Mouse (Mus musculus) testis, adult 2 months (tissue): ENCODE measurements around the gene 4930470P17Rik. TPM values are rescaled to one million over a fixed set of nuclear protein-coding genes. Genes with fewer than 3 reads are reported as not detected.
A peak's percentile ranks its signal among the peaks of the same experiment; 100 is the strongest.
"Not testable (repeated sequence)": the region's sequence is repeated elsewhere in the genome, so short reads cannot be mapped to it uniquely, and the experiment has no call there.

ENCODE experiments used
- H3K27ac ChIP-seq: fragments of 200-500 bp; 2 replicates; pipeline ENCODE4 v1.5.1; 2012; ENCODE audit warnings: low read depth, low read length; ENCODE audit not compliant: control insufficient read depth, insufficient read depth
- H3K27me3 ChIP-seq: fragments of 200-500 bp; 2 replicates; pipeline ENCODE4 v1.6.1; 2012; ENCODE audit warnings: mild to moderate bottlenecking, low read length, moderate library complexity; ENCODE audit not compliant: control insufficient read depth, insufficient read depth
- H3K36me3 ChIP-seq: fragments of 200-500 bp; 2 replicates; pipeline ENCODE4 v1.6.1; 2012; ENCODE audit warnings: mild to moderate bottlenecking, low read length; ENCODE audit not compliant: control insufficient read depth, insufficient read depth
- H3K4me1 ChIP-seq: fragments of 200-500 bp; 2 replicates; pipeline ENCODE4 v1.6.1; 2012; ENCODE audit warnings: low read length; ENCODE audit not compliant: control insufficient read depth, insufficient read depth
- H3K4me3 ChIP-seq: fragments of 200-500 bp; 2 replicates; pipeline ENCODE4 v1.5.1; 2012; ENCODE audit warnings: low read depth, mild to moderate bottlenecking, low read length, moderate library complexity, mixed read lengths; ENCODE audit not compliant: control insufficient read depth
- CTCF ChIP-seq: fragments of 200-500 bp; IDR thresholded peaks from 2 replicates; pipeline ENCODE4 v1.5.1; 2012; ENCODE audit warnings: low read depth, mild to moderate bottlenecking, inconsistent platforms, low read length, moderate library complexity; ENCODE audit not compliant: control insufficient read depth, insufficient read depth, insufficient replicate concordance
- POLR2A ChIP-seq: fragments of 200-500 bp; IDR thresholded peaks from 2 replicates; pipeline ENCODE4 v1.6.1; 2012; ENCODE audit warnings: low read depth, mild to moderate bottlenecking, inconsistent platforms, low read length, moderate library complexity; ENCODE audit not compliant: control insufficient read depth
- polyA plus RNA-seq: library from polyadenylated mRNA; depleted of rRNA; stranded (reverse); fragments of >200 nt; gene quantifications from 2 replicates; pipeline ENCODE4 v1.2.3, GENCODE M21; 2012

Gene 4930470P17Rik
- polyA plus RNA-seq, 1 experiment: 2.9 TPM

- H3K36me3 ChIP-seq: no peaks in the 10 kb centered on the region
- no peak overlapping the region for H3K4me3 ChIP-seq
- TF ChIP-seq POLR2A (0 out of 2 replicates have a peak, but pooled peaks have one; percentile 20), CTCF (no peak)
- H3K27ac ChIP-seq: no peak overlapping the region
- no peaks in the 10 kb centered on the region for H3K4me1 ChIP-seq
- H3K27me3 ChIP-seq: no peaks in the 10 kb centered on the region
Measured at GRCm38 (mm10) chr2:170632998-170633622, 31.3 kb upstream of the 4930470P17Rik start.

- Histone ChIP-seq H3K4me1 (no peaks in the 10 kb centered on the region), H3K4me3 (no peak overlapping the region), H3K27ac (no peak overlapping the region), H3K36me3 (no peaks in the 10 kb centered on the region), H3K27me3 (no peaks in the 10 kb centered on the region)
- TF ChIP-seq POLR2A (no peak), CTCF (no peak)
Measured at GRCm38 (mm10) chr2:170632386-170632785, 30.6 kb upstream of the 4930470P17Rik start.

DNA sequence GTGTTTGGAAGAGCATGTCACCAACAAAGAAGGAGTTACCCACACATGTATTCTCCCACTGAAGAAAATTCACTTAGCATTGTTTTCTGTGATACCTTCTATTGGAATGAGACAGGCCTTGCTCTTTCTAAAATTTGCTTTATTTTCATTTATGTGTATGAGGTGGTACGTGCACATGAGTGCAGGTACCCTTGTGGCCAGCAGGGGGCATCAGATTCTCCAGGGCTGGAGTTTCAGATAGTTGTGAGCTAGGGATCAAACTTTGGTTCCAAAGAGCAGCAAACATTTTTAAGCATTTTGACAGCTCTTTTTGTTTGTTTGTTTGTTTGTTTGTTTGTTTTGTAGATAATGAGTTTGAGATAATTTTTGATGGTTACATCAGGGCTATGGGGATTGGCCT is 29.6 kb upstream of the 4930470P17Rik start:
- H3K4me3 ChIP-seq: no peak overlapping the region
- no peak overlapping the region for H3K27ac ChIP-seq
- H3K4me1 ChIP-seq: no peaks in the 10 kb centered on the region
- no peaks in the 10 kb centered on the region for H3K36me3 ChIP-seq
- TF ChIP-seq CTCF (peak; percentile 54; the same call in 1 of the 2 replicates), POLR2A (no peak)
- no peaks in the 10 kb centered on the region for H3K27me3 ChIP-seq

GRCm38 (mm10) chr2:170630553-170630952 is 28.7 kb upstream of the 4930470P17Rik start:
- Histone ChIP-seq H3K36me3 (no peaks in the 10 kb centered on the region), H3K27me3 (no peaks in the 10 kb centered on the region), H3K4me1 (no peaks in the 10 kb centered on the region), H3K27ac (no peak overlapping the region), H3K4me3 (no peak overlapping the region)
- TF ChIP-seq POLR2A (no peak), CTCF (no peak)

GRCm38 (mm10) chr2:170627991-170628390 is 26.2 kb upstream of the 4930470P17Rik start:
- H3K27me3 ChIP-seq, H3K27ac ChIP-seq, H3K4me3 ChIP-seq: not testable (repeated sequence)

DNA sequence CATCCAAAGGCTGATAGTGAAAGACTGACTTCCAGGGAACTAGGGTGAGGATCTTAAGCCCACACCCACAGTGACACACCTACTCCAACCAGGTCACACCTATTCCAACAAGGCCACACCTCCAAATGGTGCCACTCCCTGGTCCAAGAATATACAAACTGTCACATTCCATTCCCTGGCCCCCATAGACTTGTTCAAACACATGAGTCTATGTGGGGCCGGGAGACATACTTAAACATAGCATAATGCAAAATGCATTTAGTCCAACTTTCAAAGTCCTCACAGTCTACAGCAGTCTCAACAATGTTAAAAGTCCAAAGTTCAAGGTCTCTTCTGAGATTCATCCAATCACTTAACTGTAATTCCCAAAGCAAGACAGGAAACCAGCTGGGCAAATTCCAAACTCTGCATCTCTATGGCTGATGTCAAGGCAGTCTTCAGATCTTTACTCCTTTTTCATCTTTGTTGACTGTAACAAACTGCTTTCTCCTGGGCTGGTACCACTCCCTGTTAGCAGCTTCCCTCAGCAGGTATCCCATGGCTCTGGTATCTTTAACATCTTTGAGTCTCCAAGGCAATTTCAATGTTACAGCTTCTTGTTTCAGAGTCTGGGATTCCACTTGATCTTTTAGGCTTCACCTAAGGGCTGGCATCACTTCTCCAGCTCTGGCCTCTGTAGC is 22.5 kb upstream of the 4930470P17Rik start:
- H3K4me3 ChIP-seq, H3K27ac ChIP-seq, H3K36me3 ChIP-seq, H3K27me3 ChIP-seq, H3K4me1 ChIP-seq: not testable (repeated sequence)

More at GRCm38 (mm10) chr2:170627991-170628390, 26.2 kb upstream of the 4930470P17Rik start:
- H3K36me3 ChIP-seq, H3K4me1 ChIP-seq: not testable (repeated sequence)

GRCm38 (mm10) chr2:170622985-170623384 is 21.2 kb upstream of the 4930470P17Rik start:
- H3K36me3 ChIP-seq: no peaks in the 10 kb centered on the region
- no peak overlapping the region for H3K4me3 ChIP-seq
- TF ChIP-seq CTCF (no peak), POLR2A (no peak)
- no peak overlapping the region for H3K27ac ChIP-seq
- no peaks in the 10 kb centered on the region for H3K27me3 ChIP-seq
- no peaks in the 10 kb centered on the region for H3K4me1 ChIP-seq

DNA sequence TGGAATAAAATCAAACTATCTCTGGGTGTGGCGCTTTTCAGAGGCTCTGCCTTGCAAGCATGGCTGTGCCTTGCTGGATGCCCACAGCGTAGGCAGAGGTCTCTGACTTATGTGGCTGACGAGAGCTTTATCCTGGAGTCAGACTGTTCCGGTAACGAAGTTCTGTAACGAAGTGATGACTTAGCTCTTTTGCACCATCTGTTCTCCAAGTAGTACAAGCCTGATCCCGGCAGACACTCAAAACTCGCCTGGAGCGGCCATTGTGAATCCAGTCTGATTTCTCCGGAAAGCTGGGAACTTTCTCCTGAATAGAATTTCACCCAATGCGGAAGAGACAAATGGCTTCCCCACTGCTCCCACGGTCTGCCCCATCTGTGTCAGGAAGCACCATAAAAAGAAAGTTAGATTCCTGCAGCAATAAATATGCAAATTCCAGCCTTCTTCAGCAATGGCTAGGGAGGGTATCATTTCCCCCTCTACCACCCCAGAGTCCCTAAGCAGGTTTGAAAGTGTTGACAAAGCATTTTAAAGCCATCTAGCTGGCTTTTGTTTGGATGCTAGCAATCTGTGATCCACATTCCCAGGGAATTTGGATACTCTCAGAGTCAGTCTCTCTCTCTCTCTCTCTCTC is 17.2 kb upstream of the 4930470P17Rik start:
- Histone ChIP-seq H3K27ac (no peak overlapping the region), H3K4me3 (no peak overlapping the region), H3K36me3 (no peaks in the 10 kb centered on the region), H3K4me1 (no peaks in the 10 kb centered on the region), H3K27me3 (no peaks in the 10 kb centered on the region)
- TF ChIP-seq POLR2A: no peak
- TF ChIP-seq CTCF: no peak
